ENCODE assay signal across 12 mouse cellular contexts in the genomic region with DNA sequence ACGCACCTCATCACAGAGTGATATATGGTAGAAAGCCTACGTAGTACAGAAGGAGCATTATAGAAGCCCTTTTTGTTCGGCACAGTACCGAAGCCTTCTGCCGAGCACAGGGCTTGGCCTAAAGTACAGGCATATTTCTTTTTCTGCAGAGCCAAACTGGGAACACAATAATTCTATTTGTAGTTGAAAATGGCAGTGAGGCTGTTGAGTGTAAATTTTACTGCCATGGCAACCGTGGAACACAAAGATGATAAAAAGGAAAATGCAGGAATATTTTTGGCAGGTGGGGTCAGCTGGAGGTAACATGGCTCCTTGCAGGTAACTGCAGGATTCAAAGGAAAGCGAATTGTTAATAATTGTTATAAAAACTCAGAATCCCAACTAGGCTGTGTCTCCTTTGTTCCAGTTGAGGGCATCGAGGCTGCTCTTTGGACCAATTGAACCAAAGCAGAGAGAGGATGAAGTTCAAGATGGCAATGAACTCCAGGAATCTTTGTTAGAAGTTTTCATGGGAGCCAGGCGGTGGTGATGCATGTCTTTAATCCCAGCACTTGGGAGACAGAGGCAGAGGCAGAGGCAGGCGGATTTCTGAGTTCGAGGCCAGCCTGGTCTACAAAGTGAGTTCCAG. TPM values are rescaled to one million over a fixed set of nuclear protein-coding genes. Genes with fewer than 3 reads are reported as not detected.
"Had no signal": no experiment of that assay in that cellular context is flagged by ENCODE, and none has a peak within 500 bp of the region (broad histone marks: within the 10 kb centered on the region; RNA-seq: fewer than 3 reads in every experiment).

No protein-coding gene starts in this region.

- H3K27me3 ChIP-seq: limb, embryonic 13.5 days; stomach, embryonic 15.5 days had no signal

- H3K36me3 ChIP-seq: limb, embryonic 13.5 days; midbrain, embryonic 12.5 days; neural tube, embryonic 13.5 days; stomach, embryonic 15.5 days had no signal

- H3K4me3 ChIP-seq: limb, embryonic 13.5 days; midbrain, embryonic 12.5 days; neural tube, embryonic 13.5 days; stomach, embryonic 15.5 days had no signal

- H3K9me3 ChIP-seq: limb, embryonic 13.5 days; midbrain, embryonic 12.5 days; neural tube, embryonic 13.5 days; stomach, embryonic 15.5 days had no signal

- H3K9ac ChIP-seq: limb, embryonic 13.5 days; liver, embryonic 14.5 days; midbrain, embryonic 12.5 days; neural tube, embryonic 13.5 days; stomach, embryonic 15.5 days had no signal

- ATAC-seq: intestine, postnatal 0 days; midbrain, embryonic 16.5 days had no signal

- H3K27ac ChIP-seq: limb, embryonic 13.5 days; liver, embryonic 14.5 days; midbrain, embryonic 12.5 days; neural tube, embryonic 13.5 days; stomach, embryonic 15.5 days had no signal

- H3K4me2 ChIP-seq: limb, embryonic 13.5 days; midbrain, embryonic 12.5 days; neural tube, embryonic 13.5 days; stomach, embryonic 15.5 days had no signal

- DNase-seq: left cerebral cortex, postnatal 4 days; lung, adult 18-20 months; retina, postnatal 1 day; thymus, postnatal 36 days had no signal

RNA-seq across cellular contexts. Expression of a gene that starts 26.9 kb away (rescaled TPM):
- total RNA-seq: megakaryocyte-erythroid progenitor cell, adult 5-6 weeks had no signal
